Mouse (Mus musculus): ENCODE data around the gene Naa25.

DNA sequence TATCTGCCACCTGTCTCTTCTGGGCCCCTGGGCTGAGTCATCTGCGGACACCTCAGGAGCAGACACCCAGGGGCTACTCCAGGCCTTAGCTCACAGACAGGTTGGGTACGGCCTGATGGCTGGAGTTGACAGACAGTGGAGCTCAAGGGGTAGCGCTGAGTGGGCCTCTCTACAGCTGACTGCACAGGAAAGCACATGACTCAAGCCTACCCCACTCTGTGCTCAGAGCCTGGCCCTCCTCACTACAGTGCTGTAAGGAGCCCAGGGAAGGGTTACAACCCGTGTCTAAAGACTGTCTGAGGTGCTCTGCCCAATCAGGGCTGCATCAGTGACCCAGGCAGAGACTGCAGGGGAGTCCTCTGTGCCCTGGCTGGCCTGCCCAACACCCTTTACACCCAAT is 30.5 kb upstream of the Naa25 start:
- TF ChIP-seq CTCF (IDR thresholded peaks at IDR 0.05; ENCODE audit: control insufficient read depth, insufficient read depth, low read length): no peak
- TF ChIP-seq POLR2A (IDR thresholded peaks at IDR 0.05; ENCODE audit: borderline replicate concordance, control insufficient read depth, low read depth, low read length): no peak

Measured in bone marrow, adult 2 months (tissue).